ENCODE assay signal across 10 mouse cellular contexts in genomic region chr15:82274927-82275901, GRCm38 (mm10). TPM values are rescaled to one million over a fixed set of nuclear protein-coding genes. Genes with fewer than 3 reads are reported as not detected.
A peak's percentile ranks its signal among the peaks of the same experiment; 100 is the strongest.
DNase-seq lines count a peak whose midpoint lies in the region; ATAC-seq and TF ChIP-seq lines count a peak whose summit lies in the region.
"Had no signal": no experiment of that assay in that cellular context is flagged by ENCODE, and none has a peak within 500 bp of the region (broad histone marks: within the 10 kb centered on the region; RNA-seq: fewer than 3 reads in every experiment).

No protein-coding gene starts in this region.

- H3K27me3 ChIP-seq in heart, embryonic 13.5 days (replicated peaks): peaks cover 75% of the 10 kb centered on the region
- 0 out of 2 replicates have a peak, but pooled peaks cover 2% of the 10 kb centered on the region for H3K27me3 ChIP-seq in hindbrain, embryonic 15.5 days
- H3K27me3 ChIP-seq in limb, embryonic 11.5 days (ENCODE audit: control insufficient read depth, insufficient read depth, low read length): peaks cover 20% of the 10 kb centered on the region

- WGBS in heart, embryonic 13.5 days: under 1% methylated on average over 86 of the region's 86 CpGs
- under 1% methylated on average over 50 of the region's 86 CpGs for WGBS in hindbrain, embryonic 15.5 days
- under 1% methylated on average over 70 of the region's 86 CpGs for WGBS in limb, embryonic 11.5 days
- 1% methylated on average over 84 of the region's 86 CpGs for WGBS in olfactory bulb, adult 2 months

- intact Hi-C loops in heart, postnatal 10 days (cut with DNase I): loop anchor here (5.0 kb wide), 1 partner anchor 77 kb away; the partner anchor contains the start of gene Ndufa6

- H3K4me1 ChIP-seq in heart, embryonic 13.5 days: peaks cover 26% of the 10 kb centered on the region
- peaks cover 42% of the 10 kb centered on the region for H3K4me1 ChIP-seq in hindbrain, embryonic 15.5 days (replicated peaks)
- 0 out of 2 replicates have a peak, but pooled peaks cover 3% of the 10 kb centered on the region for H3K4me1 ChIP-seq in limb, embryonic 11.5 days (ENCODE audit: control insufficient read depth, insufficient read depth, low read length)
- peaks cover 29% of the 10 kb centered on the region for H3K4me1 ChIP-seq in olfactory bulb, adult 2 months (ENCODE audit: control insufficient read depth, insufficient read depth, low read length)

- peak overlapping the region; percentile 80 for H3K9ac ChIP-seq in heart, embryonic 13.5 days
- peak overlapping the region; percentile 88 for H3K9ac ChIP-seq in hindbrain, embryonic 15.5 days
- peak overlapping the region; percentile 73 for H3K9ac ChIP-seq in limb, embryonic 11.5 days (ENCODE audit: low read length)

- TF ChIP-seq POLR2A in olfactory bulb, adult 2 months (IDR thresholded peaks at IDR 0.05; ENCODE audit: insufficient read depth, low read depth, low read length): peak; percentile 82

- H3K4me2 ChIP-seq in heart, embryonic 13.5 days: peak overlapping the region; percentile 95
- H3K4me2 ChIP-seq in hindbrain, embryonic 15.5 days: peak overlapping the region; percentile 63
- peak overlapping the region; percentile 95 for H3K4me2 ChIP-seq in limb, embryonic 11.5 days (ENCODE audit: low read depth, severe bottlenecking)

- DNase-seq in heart, postnatal 10 days: no peak
- DNase-seq in R1 (ENCODE audit: low read depth, low spot score): peak; percentile 83
- peak; percentile 78 for DNase-seq in embryo, embryonic 9.5 days (ENCODE audit: extremely low spot score)
- peak; percentile 73 for DNase-seq in limb, embryonic 11.5 days (ENCODE audit: low spot score)
- DNase-seq in spleen, adult 18-20 months: no peak

- ATAC-seq in heart, embryonic 13.5 days (ENCODE audit: extremely low read depth, insufficient number of reproducible peaks, low FRiP score, low TSS enrichment): no peak
- peak; percentile 72 for ATAC-seq in hindbrain, embryonic 15.5 days (ENCODE audit: low FRiP score, low read depth)
- ATAC-seq in limb, embryonic 11.5 days (ENCODE audit: insufficient number of reproducible peaks, low FRiP score, low TSS enrichment, low read depth): peak; percentile 52; the same call in 1 of the 2 replicates

- no peak overlapping the region for H3K27ac ChIP-seq in heart, embryonic 13.5 days (replicated peaks)
- peak overlapping the region; percentile 97 for H3K27ac ChIP-seq in hindbrain, embryonic 15.5 days (replicated peaks)
- no peak overlapping the region for H3K27ac ChIP-seq in limb, embryonic 11.5 days (replicated peaks; ENCODE audit: low read depth, low read length)
- H3K27ac ChIP-seq in olfactory bulb, adult 2 months (ENCODE audit: insufficient read depth, low read depth, low read length): peak overlapping the region; percentile 62
- H3K27ac ChIP-seq: macrophage had no signal

- TF ChIP-seq CTCF in olfactory bulb, adult 2 months (IDR thresholded peaks at IDR 0.05; ENCODE audit: insufficient read depth, low read depth, low read length): no peak

- peak overlapping the region; percentile 63 for H3K4me3 ChIP-seq in heart, embryonic 13.5 days
- peak overlapping the region; percentile 80 for H3K4me3 ChIP-seq in hindbrain, embryonic 15.5 days
- H3K4me3 ChIP-seq in limb, embryonic 11.5 days (ENCODE audit: low read depth, low read length): peak overlapping the region; percentile 73
- peak overlapping the region; percentile 83 for H3K4me3 ChIP-seq in olfactory bulb, adult 2 months (ENCODE audit: insufficient read depth, low read depth, low read length)

- no peaks in the 10 kb centered on the region for H3K9me3 ChIP-seq in heart, embryonic 13.5 days
- no peaks in the 10 kb centered on the region for H3K9me3 ChIP-seq in hindbrain, embryonic 15.5 days
- H3K9me3 ChIP-seq in limb, embryonic 11.5 days (ENCODE audit: control insufficient read depth, low read length): no peaks in the 10 kb centered on the region
- H3K9me3 ChIP-seq: G1E had no signal

- no peaks in the 10 kb centered on the region for H3K36me3 ChIP-seq in heart, embryonic 13.5 days
- H3K36me3 ChIP-seq in hindbrain, embryonic 15.5 days: peaks cover 12% of the 10 kb centered on the region
- H3K36me3 ChIP-seq in limb, embryonic 11.5 days (ENCODE audit: control insufficient read depth, insufficient read depth, low read length): no peaks in the 10 kb centered on the region
- H3K36me3 ChIP-seq: G1E had no signal

RNA-seq across cellular contexts. Expression of gene Sept3, which starts 0.5 kb away (rescaled TPM):
- 4.5 and 6.0 TPM in 2 replicates for polyA plus RNA-seq in heart, embryonic 13.5 days (2015; fragmentation: Nextera tagmentation; extraction: Ambion mirVana)
- 1 to 10 TPM in 1 of 2 experiments, under 1 TPM in 1; 0.57 to 1.4 TPM for total RNA-seq in heart, postnatal 10 days (2021)
- polyA plus RNA-seq in hindbrain, embryonic 15.5 days (2015; fragmentation: Nextera tagmentation; extraction: Ambion mirVana): 374 and 408 TPM in 2 replicates
- 37.6 and 47.4 TPM in 2 replicates for polyA plus RNA-seq in limb, embryonic 11.5 days (2014; fragmentation: Nextera tagmentation; extraction: Ambion mirVana)
- 252 and 297 TPM in 2 replicates for polyA plus RNA-seq in olfactory bulb, adult 2 months (2012; ENCODE audit: insufficient read depth, insufficient read length, low replicate concordance, missing spikeins)
- polyA plus RNA-seq: G1E had no signal

RNA-seq across cellular contexts. Expression of gene 1500009C09Rik, which starts 23.0 kb away (rescaled TPM):
- polyA plus RNA-seq in heart, embryonic 13.5 days (2015; fragmentation: Nextera tagmentation; extraction: Ambion mirVana): 0.09 TPM in 1 of 2 replicates, not detected in the other
- not detected for total RNA-seq in heart, postnatal 10 days (2021)
- 15.9 and 16.6 TPM in 2 replicates for polyA plus RNA-seq in hindbrain, embryonic 15.5 days (2015; fragmentation: Nextera tagmentation; extraction: Ambion mirVana)
- not detected in 2 replicates for polyA plus RNA-seq in limb, embryonic 11.5 days (2014; fragmentation: Nextera tagmentation; extraction: Ambion mirVana)
- polyA plus RNA-seq in olfactory bulb, adult 2 months (2012; ENCODE audit: insufficient read depth, insufficient read length, low replicate concordance, missing spikeins): not detected in 2 replicates
- total RNA-seq: G1E had no signal
- polyA plus RNA-seq: G1E, macrophage had no signal

RNA-seq across cellular contexts. Expression of gene Wbp2nl, which starts 23.5 kb away (rescaled TPM):
- polyA plus RNA-seq in heart, embryonic 13.5 days (2015; fragmentation: Nextera tagmentation; extraction: Ambion mirVana): 0.37 and 0.49 TPM in 2 replicates
- not detected for total RNA-seq in heart, postnatal 10 days (2021)
- polyA plus RNA-seq in hindbrain, embryonic 15.5 days (2015; fragmentation: Nextera tagmentation; extraction: Ambion mirVana): 0.10 and 0.29 TPM in 2 replicates
- 0.20 TPM in 1 of 2 replicates, not detected in the other for polyA plus RNA-seq in limb, embryonic 11.5 days (2014; fragmentation: Nextera tagmentation; extraction: Ambion mirVana)
- not detected in 2 replicates for polyA plus RNA-seq in olfactory bulb, adult 2 months (2012; ENCODE audit: insufficient read depth, insufficient read length, low replicate concordance, missing spikeins)
- polyA plus RNA-seq: G1E, macrophage had no signal

RNA-seq across cellular contexts. Expression of gene Cenpm, which starts 30.7 kb away (rescaled TPM):
- polyA plus RNA-seq in heart, embryonic 13.5 days (2015; fragmentation: Nextera tagmentation; extraction: Ambion mirVana): 61.5 and 71.1 TPM in 2 replicates
- 1 to 10 TPM; 6.6 to 7.8 TPM for total RNA-seq in heart, postnatal 10 days (2021)
- polyA plus RNA-seq in hindbrain, embryonic 15.5 days (2015; fragmentation: Nextera tagmentation; extraction: Ambion mirVana): 24.0 and 25.4 TPM in 2 replicates
- polyA plus RNA-seq in limb, embryonic 11.5 days (2014; fragmentation: Nextera tagmentation; extraction: Ambion mirVana): 88.0 and 89.3 TPM in 2 replicates
- not detected in 2 replicates for polyA plus RNA-seq in olfactory bulb, adult 2 months (2012; ENCODE audit: insufficient read depth, insufficient read length, low replicate concordance, missing spikeins)

RNA-seq across cellular contexts. Expression of gene Tnfrsf13c, which starts 51.0 kb away (rescaled TPM):
- 0.15 TPM in 1 of 2 replicates, not detected in the other for polyA plus RNA-seq in heart, embryonic 13.5 days (2015; fragmentation: Nextera tagmentation; extraction: Ambion mirVana)
- total RNA-seq in heart, postnatal 10 days (2021): under 1 TPM; 0.27 to 0.69 TPM
- 0.37 and 0.69 TPM in 2 replicates for polyA plus RNA-seq in hindbrain, embryonic 15.5 days (2015; fragmentation: Nextera tagmentation; extraction: Ambion mirVana)
- polyA plus RNA-seq in limb, embryonic 11.5 days (2014; fragmentation: Nextera tagmentation; extraction: Ambion mirVana): 0.27 TPM in 1 of 2 replicates, not detected in the other
- polyA plus RNA-seq in olfactory bulb, adult 2 months (2012; ENCODE audit: insufficient read depth, insufficient read length, low replicate concordance, missing spikeins): not detected in 2 replicates

Comparison
In these comparisons a context has a peak if more than half of its experiments do, and no peak if none do; other contexts are left out.
1. H3K27ac ChIP-seq: peak in hindbrain, embryonic 15.5 days (single experiment) and olfactory bulb, adult 2 months (single experiment); none in heart, embryonic 13.5 days (single experiment) and limb, embryonic 11.5 days (single experiment).
2. DNase-seq: peak in R1 (single experiment), embryo, embryonic 9.5 days (single experiment) and limb, embryonic 11.5 days (single experiment); none in heart, postnatal 10 days (0 of 2) and spleen, adult 18-20 months (0 of 2).
3. Peak in every context shown above with its lines, with median percentiles within 50 percentile points of each other: H3K4me2 ChIP-seq, H3K4me3 ChIP-seq and H3K9ac ChIP-seq.